Mouse (Mus musculus) heart, embryonic 15.5 days (tissue): Measurements from ENCODE around the gene Ovol2. TPM values are rescaled to one million over a fixed set of nuclear protein-coding genes. Genes with fewer than 3 reads are reported as not detected.

ENCODE experiments used
- ATAC-seq: fragments of 200-750 bp; cut with Nextera tagmentation; replicated peaks from 2 replicates; pipeline ENCODE4 v1.8.0; 2017; ENCODE audit warnings: low read depth, moderate TSS enrichment; ENCODE audit not compliant: insufficient number of reproducible peaks, insufficient read depth, low FRiP score
- H3K27ac ChIP-seq: fragments of 300-500 bp; sonication (generic); 2 replicates; pipeline ENCODE4 v1.5.1; 2015; ENCODE audit warnings: mild to moderate bottlenecking, inconsistent platforms
- H3K27me3 ChIP-seq: fragments of 300-500 bp; sonication (generic); 2 replicates; pipeline ENCODE4 v1.6.1; 2015; ENCODE audit warnings: inconsistent platforms
- H3K36me3 ChIP-seq: fragments of 300-500 bp; sonication (generic); 2 replicates; pipeline ENCODE4 v1.6.1; 2015; ENCODE audit warnings: mild to moderate bottlenecking, inconsistent platforms
- H3K4me1 ChIP-seq: fragments of 300-500 bp; sonication (generic); replicated peaks from 2 replicates; pipeline ENCODE4 v1.6.1; 2015; ENCODE audit warnings: inconsistent platforms
- H3K4me2 ChIP-seq: fragments of 300-500 bp; sonication (generic); 2 replicates; pipeline ENCODE4 v1.6.1; 2015; ENCODE audit warnings: inconsistent platforms, mild to moderate bottlenecking, moderate library complexity
- H3K4me3 ChIP-seq: fragments of 300-500 bp; sonication (generic); 2 replicates; pipeline ENCODE4 v1.5.1; 2015; ENCODE audit warnings: mild to moderate bottlenecking, inconsistent platforms
- H3K9ac ChIP-seq: fragments of 300-500 bp; sonication (generic); 2 replicates; pipeline ENCODE4 v1.6.1; 2015; ENCODE audit warnings: mild to moderate bottlenecking, inconsistent platforms
- H3K9me3 ChIP-seq: fragments of 300-500 bp; sonication (generic); replicated peaks from 2 replicates; pipeline ENCODE4 v1.6.1; 2016; ENCODE audit warnings: inconsistent platforms
- WGBS: fragments of 180-500 bp; shearing (Covaris S2); methylation state at CpG from one replicate; pipeline ENCODE4 v1.1.7; 2015; ENCODE audit warnings: mixed read lengths; 5-methylcytosine and 5-hydroxymethylcytosine counted together
- polyA plus RNA-seq: library from polyadenylated mRNA; unstranded; fragments of >200 nt; fragmentation: Nextera tagmentation; extraction: Ambion mirVana; gene quantifications from 2 replicates; pipeline ENCODE4 v1.2.1, GENCODE M21; 2015

The Ovol2 gene
- polyA plus RNA-seq = 0.08 and 0.18 TPM in 2 replicates

DNA sequence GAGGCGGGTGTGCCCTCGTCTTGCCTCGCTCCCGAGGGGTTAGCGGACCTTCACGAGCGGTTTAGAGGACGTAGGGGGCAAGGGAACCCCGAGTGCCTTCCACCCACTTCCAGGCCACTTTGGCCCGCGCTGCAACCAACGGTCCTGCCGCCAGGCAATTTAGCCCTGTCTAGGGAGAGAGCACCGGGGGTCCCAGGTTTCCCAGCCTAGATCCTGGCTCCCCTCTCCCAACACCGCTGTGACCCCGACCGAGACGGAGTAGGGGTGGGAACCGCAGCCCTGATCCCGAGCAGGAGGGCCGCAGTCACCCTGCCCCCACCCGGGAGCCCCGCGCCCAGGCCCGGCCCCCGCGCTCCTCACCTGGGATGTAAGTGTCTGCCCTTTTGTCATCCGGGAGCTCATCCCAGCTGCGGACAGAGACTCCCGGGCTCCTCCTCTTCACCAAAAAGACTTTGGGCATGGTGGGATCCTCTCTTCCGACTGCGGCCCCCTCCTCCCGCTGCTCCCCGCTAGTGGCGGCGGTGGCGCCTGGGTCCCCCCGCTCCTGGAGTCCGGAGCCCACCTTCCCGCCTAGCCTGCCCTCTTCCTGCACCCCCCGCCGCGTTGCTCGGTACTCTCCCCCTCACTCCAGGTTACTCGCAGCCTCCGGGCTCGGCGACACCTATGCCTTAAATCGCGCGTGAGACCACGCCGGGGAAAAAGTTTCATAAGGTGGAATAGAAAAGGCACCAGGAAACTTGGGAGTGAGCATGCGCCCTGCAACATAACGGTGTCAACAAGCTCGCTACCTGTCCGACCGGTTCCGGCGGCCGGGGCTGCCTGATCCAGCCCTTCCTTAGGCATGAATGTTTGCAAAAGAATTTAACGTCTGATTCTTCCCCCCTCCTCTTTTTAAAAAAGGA, at the start of gene Ovol2:
TSS of gene Ovol2 (minus strand) at position 746 of the 902 bp plus-strand sequence.
- Histone ChIP-seq H3K36me3 (no peaks in the 10 kb centered on the region), H3K27ac (no peak within 1 kb of the TSS)
- ATAC-seq = peak; percentile 32; the same call in 1 of the 2 replicates

DNA sequence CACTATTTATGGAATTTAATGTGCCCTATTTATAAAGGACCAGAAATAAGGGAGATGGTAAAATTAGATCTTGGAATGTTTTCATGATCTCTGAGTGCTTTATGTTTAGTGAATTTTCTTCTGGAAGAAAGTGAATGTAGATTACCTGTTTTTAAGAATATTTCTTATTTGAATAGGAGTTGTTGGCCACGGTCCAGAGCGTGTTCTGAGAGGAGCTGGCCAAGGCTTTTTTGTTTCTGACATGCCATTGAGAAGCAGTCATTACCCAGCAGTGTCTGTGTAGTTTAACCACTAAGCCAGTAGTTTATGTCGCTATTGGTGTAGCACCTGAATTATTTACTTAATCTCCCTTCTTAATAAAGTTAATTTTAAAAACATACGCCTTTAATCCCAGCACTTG, 49.8 kb upstream of the Ovol2 start:
- 83% methylated on average over 4 of the region's 4 CpGs for WGBS
- no peak overlapping the region for H3K9ac ChIP-seq
- no peak overlapping the region for H3K4me2 ChIP-seq
- H3K4me1 ChIP-seq = peaks cover 7% of the 10 kb centered on the region
- no peak overlapping the region for H3K27ac ChIP-seq
- no peaks in the 10 kb centered on the region for H3K27me3 ChIP-seq
- H3K36me3 ChIP-seq = peaks cover 62% of the 10 kb centered on the region
- H3K9me3 ChIP-seq = no peaks in the 10 kb centered on the region
- no peak for ATAC-seq
- no peak overlapping the region for H3K4me3 ChIP-seq

More for the DNA sequence above, at the start of gene Ovol2:
- WGBS = under 1% methylated on average over 62 of the region's 62 CpGs
- peak within 1 kb of the TSS; percentile 97 for H3K4me2 ChIP-seq
- H3K9me3 ChIP-seq = no peaks in the 10 kb centered on the region
- peaks cover 90% of the 10 kb centered on the region for H3K27me3 ChIP-seq
- peak within 1 kb of the TSS; percentile 49 for H3K9ac ChIP-seq
- peak within 1 kb of the TSS; percentile 66 for H3K4me3 ChIP-seq
- H3K4me1 ChIP-seq = peaks cover 35% of the 10 kb centered on the region

DNA sequence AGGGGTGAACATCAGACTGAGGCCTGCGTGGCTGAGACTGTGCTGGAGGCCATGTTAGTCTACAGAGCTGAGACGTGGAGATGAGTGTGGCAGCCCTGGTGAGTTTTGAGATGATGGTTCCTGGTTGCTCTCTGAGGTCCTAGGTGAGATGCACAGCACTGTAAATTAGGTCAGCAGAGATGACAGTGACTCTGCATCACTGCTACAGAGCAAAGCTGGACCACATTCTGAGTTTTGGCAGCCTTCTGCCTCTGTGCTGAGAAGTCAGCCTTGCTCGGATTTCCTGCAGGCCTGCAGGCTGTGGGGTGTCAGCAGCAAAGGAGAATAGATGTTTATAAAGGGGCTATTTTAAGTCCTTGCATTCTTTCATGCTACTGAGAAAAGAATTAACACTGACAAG, 49.3 kb upstream of the Ovol2 start:
- no peak for ATAC-seq
- Histone ChIP-seq H3K4me2 (no peak overlapping the region), H3K4me1 (peaks cover 7% of the 10 kb centered on the region), H3K27ac (no peak overlapping the region; the same call in 1 of the 2 replicates), H3K36me3 (peaks cover 62% of the 10 kb centered on the region), H3K9ac (no peak overlapping the region), H3K9me3 (no peaks in the 10 kb centered on the region), H3K4me3 (no peak overlapping the region), H3K27me3 (no peaks in the 10 kb centered on the region)
- 68% methylated on average over 3 of the region's 3 CpGs for WGBS

DNA sequence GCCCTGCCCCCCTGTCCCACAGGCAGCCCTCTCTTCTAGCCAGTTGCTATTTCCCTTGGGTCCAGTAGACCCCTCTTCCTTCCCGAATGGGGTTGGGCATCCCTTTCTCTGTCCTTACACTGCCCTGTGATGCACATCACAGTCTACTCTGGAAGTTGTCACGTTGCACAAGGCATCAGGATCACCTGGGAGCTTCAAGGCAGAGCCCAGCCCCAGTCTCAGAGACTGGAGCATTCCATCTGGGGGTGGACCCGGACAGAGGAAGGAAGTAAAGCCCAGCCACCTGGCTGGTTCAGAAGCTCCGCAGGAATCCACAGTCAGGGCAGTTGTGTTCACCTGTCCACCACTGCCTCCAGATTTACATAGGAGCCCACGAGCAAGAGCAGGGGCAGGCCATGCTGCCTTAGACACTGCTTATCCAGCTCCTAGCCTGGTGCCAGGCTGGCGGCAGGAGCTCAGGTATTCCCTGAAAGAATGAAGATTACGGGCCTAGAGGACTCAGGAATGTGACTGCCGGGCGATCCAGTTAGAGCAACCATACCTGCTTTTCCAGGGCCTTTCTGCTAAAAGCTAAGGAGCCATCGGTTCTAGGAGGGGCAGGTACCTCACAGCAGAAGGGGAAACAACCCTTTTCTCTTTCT, 43.2 kb upstream of the Ovol2 start:
- 86% methylated on average over 10 of the region's 10 CpGs for WGBS
- H3K4me2 ChIP-seq = no peak overlapping the region
- no peak for ATAC-seq

DNA sequence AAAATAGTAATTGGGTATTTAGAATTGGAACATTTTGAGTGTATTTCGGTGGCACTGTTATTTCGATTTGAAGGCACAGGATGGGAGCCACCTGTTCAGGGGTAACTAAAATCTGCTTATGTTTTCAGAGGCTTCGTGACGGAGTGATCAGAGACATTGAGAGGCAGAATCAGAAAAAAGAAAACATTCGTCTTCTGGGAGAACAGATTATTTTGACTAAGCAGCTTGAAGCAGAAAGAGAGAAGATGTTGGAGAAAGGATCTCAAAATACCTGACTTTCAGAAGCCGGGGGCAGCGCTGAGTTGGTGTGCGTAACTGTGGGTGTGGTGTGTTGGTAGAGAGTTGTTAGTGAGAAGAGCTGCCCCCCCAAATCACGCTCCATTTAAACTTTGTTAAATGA, 41.1 kb upstream of the Ovol2 start:
- Histone ChIP-seq H3K36me3 (peaks cover 36% of the 10 kb centered on the region), H3K9ac (no peak overlapping the region), H3K27ac (no peak overlapping the region)

More for the DNA sequence above, 43.2 kb upstream of the Ovol2 start:
- Histone ChIP-seq H3K27me3 (no peaks in the 10 kb centered on the region), H3K9me3 (no peaks in the 10 kb centered on the region), H3K36me3 (peaks cover 49% of the 10 kb centered on the region), H3K4me1 (peaks cover 14% of the 10 kb centered on the region), H3K9ac (no peak overlapping the region), H3K27ac (no peak overlapping the region), H3K4me3 (no peak overlapping the region)

DNA sequence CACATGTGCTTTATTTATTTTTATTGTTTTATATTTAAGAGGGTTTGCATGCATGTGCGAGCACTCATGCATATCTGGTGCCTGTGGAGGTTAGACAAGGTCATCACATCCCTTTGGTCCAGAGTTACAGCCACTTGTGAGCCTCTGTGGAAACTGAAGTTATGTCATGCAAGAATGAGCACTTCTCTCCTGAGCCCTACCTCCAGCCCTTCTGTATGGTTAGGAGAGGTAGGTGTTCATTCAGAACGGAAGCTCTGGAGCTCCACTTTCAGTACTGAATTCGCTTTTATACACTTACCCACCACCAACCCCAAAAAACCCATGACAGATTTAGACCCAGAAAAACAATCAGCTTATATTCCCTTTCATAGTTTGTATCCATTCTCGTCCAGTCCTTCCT, 39.6 kb upstream of the Ovol2 start:
- ATAC-seq = no peak
- H3K36me3 ChIP-seq = peaks cover 30% of the 10 kb centered on the region
- no peak overlapping the region for H3K27ac ChIP-seq
- H3K27me3 ChIP-seq = no peaks in the 10 kb centered on the region
- H3K4me2 ChIP-seq = no peak overlapping the region
- H3K9ac ChIP-seq = no peak overlapping the region
- H3K4me1 ChIP-seq = peaks cover 18% of the 10 kb centered on the region
- H3K9me3 ChIP-seq = no peaks in the 10 kb centered on the region
- WGBS = 75% methylated on average over 4 of the region's 4 CpGs
- no peak overlapping the region for H3K4me3 ChIP-seq

More for the DNA sequence above, 41.1 kb upstream of the Ovol2 start:
- Histone ChIP-seq H3K4me3 (no peak overlapping the region), H3K9me3 (no peaks in the 10 kb centered on the region), H3K4me2 (no peak overlapping the region), H3K4me1 (peaks cover 18% of the 10 kb centered on the region), H3K27me3 (no peaks in the 10 kb centered on the region)
- no peak for ATAC-seq
- WGBS = 90% methylated on average over 9 of the region's 9 CpGs

DNA sequence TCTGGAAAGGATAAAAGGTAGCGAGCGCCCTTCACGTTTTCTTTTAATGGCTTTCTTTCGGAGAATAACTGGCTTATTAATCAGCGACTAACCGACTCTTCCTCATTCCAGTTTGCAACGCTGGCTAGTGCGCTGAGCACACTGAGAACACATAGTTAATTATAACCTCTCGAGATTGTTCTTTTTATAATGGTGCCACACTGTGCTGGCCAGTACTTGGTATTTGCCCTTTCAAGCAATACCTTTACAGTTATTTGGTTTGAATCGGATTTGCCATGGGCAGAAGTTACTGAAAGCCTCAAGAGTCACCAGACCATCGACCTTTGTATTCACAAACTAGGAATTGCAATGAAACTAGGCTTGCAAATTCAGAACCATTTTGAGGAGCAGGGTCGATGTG, 37.6 kb upstream of the Ovol2 start:
- no peaks in the 10 kb centered on the region for H3K9me3 ChIP-seq
- H3K4me2 ChIP-seq = peak overlapping the region; percentile 69
- no peaks in the 10 kb centered on the region for H3K27me3 ChIP-seq
- peaks cover 18% of the 10 kb centered on the region for H3K4me1 ChIP-seq
- peak overlapping the region; percentile 87 for H3K9ac ChIP-seq
- H3K36me3 ChIP-seq = peaks cover 15% of the 10 kb centered on the region
- peak overlapping the region; percentile 97 for H3K27ac ChIP-seq
- 1% methylated on average over 12 of the region's 12 CpGs for WGBS
- peak; percentile 45; the same call in 1 of the 2 replicates for ATAC-seq
- H3K4me3 ChIP-seq = peak overlapping the region; percentile 85

DNA sequence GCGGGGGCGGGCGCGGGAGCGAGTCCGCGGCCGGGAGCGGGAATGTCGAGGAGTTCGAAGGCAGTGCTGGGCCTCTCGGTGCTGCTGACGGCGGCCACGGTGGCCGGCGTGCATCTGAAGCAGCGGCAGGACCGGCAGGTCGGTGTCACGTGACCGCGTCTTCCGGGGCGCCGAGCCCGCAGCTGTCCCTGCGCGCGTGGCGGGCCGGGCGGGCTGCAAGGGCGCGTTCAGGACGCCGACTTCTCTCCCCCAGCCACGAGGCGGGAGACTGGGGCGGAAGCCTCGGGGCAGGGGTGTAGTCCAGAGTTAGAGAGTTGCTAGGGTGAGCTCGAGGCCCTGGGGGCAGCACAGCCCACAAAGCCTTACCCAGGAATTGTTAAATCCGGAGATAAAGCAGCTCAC, 37.1 kb upstream of the Ovol2 start:
- peak overlapping the region; percentile 87 for H3K9ac ChIP-seq
- H3K4me2 ChIP-seq = peak overlapping the region; percentile 69
- H3K36me3 ChIP-seq = peaks cover 11% of the 10 kb centered on the region
- 0% methylated on average over 42 of the region's 43 CpGs for WGBS
- peak overlapping the region; percentile 85 for H3K4me3 ChIP-seq
- H3K27ac ChIP-seq = peak overlapping the region; percentile 97
- peak; percentile 84 for ATAC-seq
- H3K9me3 ChIP-seq = no peaks in the 10 kb centered on the region
- H3K27me3 ChIP-seq = no peaks in the 10 kb centered on the region
- H3K4me1 ChIP-seq = peaks cover 18% of the 10 kb centered on the region

DNA sequence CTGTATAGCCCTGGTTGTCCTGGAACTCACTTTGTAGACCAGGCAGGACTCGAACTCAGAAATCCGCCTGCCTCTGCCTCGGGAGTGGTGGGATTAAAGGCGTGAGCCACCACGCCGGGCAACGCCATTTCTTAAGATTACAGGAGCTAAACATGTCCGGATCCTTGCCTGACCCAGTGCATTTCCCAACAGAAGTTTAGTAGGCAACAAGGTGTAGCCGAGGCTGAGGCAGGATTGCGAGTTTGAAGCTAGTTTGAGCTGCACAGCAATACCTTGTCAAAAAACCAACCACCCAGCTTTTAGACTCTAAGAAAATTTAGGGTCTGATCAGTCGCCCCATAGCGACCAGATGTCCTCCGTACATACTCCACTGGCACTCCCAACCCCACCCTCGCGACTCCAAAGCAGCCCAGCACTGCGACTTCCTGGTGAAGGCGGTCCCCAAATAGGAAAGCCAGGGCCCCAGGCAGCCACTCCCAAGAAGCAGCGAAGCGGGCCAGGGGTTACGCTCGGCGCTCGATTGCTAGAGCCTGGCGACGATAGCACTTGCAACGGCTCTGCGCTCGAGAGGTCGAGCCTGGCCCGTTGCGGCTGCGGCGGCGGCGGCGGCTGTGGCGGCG, 36.6 kb upstream of the Ovol2 start, which contains the start of the genes Kat14 and Pet117:
TSS of gene Kat14 (plus strand) at position 584 of the 620 bp plus-strand sequence.
TSS of gene Pet117 (plus strand) at position 597 of the 620 bp plus-strand sequence.
- H3K27me3 ChIP-seq = no peaks in the 10 kb centered on the region

DNA sequence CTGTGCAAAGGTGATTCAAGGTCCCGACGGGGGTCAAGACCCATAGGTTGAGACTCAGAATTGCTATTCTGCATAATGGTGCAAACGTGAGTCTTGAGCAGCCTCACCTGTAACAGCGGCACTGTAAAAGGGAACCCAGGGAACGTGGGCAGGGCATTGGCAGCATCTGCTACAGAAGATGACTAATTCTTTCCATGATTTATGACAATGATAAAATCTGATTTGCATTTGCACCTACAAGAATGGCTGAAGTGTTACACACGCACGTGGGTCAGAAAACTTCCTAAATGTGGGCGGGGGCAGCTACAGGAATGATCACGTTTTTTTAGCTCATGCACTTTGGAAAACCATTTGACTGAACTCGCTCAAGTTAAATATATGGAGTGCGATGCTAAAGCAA, 20.9 kb upstream of the Ovol2 start:
- Histone ChIP-seq H3K27me3 (no peaks in the 10 kb centered on the region), H3K4me2 (no peak overlapping the region), H3K4me1 (no peaks in the 10 kb centered on the region), H3K4me3 (no peak overlapping the region), H3K9ac (no peak overlapping the region), H3K9me3 (no peaks in the 10 kb centered on the region), H3K36me3 (no peaks in the 10 kb centered on the region), H3K27ac (no peak overlapping the region)
- no peak for ATAC-seq
- WGBS = 80% methylated on average over 11 of the region's 11 CpGs

More for the DNA sequence above, 36.6 kb upstream of the Ovol2 start, which contains the start of the genes Kat14 and Pet117:
- WGBS = 4% methylated on average over 38 of the region's 38 CpGs
- H3K9ac ChIP-seq = peak within 1 kb of the TSS; percentile 87
- H3K27ac ChIP-seq = peak within 1 kb of the TSS; percentile 97
- no peaks in the 10 kb centered on the region for H3K9me3 ChIP-seq
- H3K4me1 ChIP-seq = peaks cover 18% of the 10 kb centered on the region
- ATAC-seq = peak; percentile 91
- peaks cover 6% of the 10 kb centered on the region for H3K36me3 ChIP-seq
- peak within 1 kb of the TSS; percentile 85 for H3K4me3 ChIP-seq
- H3K4me2 ChIP-seq = peak within 1 kb of the TSS; percentile 69

DNA sequence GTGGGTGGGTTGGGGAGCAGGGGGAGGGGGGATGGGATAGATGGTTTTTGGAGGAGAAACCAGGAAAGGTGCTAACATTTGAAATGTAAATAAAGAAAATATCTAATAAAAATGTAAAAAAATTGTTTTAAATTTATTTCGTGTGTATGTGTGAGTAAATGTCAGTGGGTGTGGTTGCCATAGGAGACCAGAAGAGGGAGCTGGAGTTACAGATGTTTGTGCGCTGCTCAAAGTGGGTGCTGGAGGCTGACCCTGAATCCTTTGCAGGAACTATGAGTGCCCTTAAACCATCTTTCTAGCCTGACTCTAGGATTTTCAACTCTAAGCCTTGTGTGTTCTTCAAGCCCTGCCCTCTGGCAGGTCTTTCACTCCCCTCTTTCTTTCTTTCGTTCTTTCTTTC, 16.6 kb upstream of the Ovol2 start:
- no peak overlapping the region for H3K27ac ChIP-seq
- H3K4me1 ChIP-seq = no peaks in the 10 kb centered on the region
- no peak overlapping the region for H3K4me2 ChIP-seq
- no peaks in the 10 kb centered on the region for H3K27me3 ChIP-seq
- no peaks in the 10 kb centered on the region for H3K36me3 ChIP-seq
- ATAC-seq = no peak
- 66% methylated on average over 3 of the region's 3 CpGs for WGBS
- H3K9ac ChIP-seq = no peak overlapping the region
- H3K4me3 ChIP-seq = no peak overlapping the region
- H3K9me3 ChIP-seq = no peaks in the 10 kb centered on the region
